Mouse (Mus musculus): ENCODE measurements around the gene Wipf1. TPM values are rescaled to one million over a fixed set of nuclear protein-coding genes. Genes with fewer than 3 reads are reported as not detected.

Gene Wipf1
- polyA plus RNA-seq, 1 experiment from 2014 or later, result 2.4 TPM

DNA sequence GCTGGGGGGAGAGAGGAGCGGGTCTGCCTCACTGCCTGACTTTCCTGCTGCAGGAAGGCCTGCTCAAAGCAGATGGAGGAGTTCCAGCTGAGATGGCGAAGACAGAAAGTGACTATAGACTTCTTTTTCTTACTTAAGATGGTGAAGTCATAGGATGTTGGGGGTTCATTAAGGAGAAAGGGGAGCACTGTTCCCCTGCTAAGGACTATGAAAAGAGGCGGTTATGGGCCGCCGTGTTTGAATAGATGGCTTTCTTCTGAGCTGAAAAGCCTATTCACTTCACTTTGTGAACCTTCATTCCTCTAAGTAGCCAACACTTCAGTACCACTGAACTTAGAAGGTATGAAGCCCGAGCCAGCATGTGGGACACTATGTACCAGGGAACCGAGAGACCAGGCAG, 109.8 kb downstream of the Wipf1 start:
- Histone ChIP-seq H3K27me3 (replicated peaks) (no peaks in the 10 kb centered on the region), H3K4me3 (replicated peaks) (no peak overlapping the region), H3K9me3 (replicated peaks) (no peaks in the 10 kb centered on the region), H3K27ac (replicated peaks) (no peak overlapping the region), H3K36me3 (no peaks in the 10 kb centered on the region), H3K9ac (replicated peaks) (no peak overlapping the region), H3K4me2 (no peak overlapping the region), H3K4me1 (no peaks in the 10 kb centered on the region)
- 34% methylated on average over 7 of the region's 7 CpGs for WGBS
- ATAC-seq (ENCODE audit: low FRiP score), result no peak

DNA sequence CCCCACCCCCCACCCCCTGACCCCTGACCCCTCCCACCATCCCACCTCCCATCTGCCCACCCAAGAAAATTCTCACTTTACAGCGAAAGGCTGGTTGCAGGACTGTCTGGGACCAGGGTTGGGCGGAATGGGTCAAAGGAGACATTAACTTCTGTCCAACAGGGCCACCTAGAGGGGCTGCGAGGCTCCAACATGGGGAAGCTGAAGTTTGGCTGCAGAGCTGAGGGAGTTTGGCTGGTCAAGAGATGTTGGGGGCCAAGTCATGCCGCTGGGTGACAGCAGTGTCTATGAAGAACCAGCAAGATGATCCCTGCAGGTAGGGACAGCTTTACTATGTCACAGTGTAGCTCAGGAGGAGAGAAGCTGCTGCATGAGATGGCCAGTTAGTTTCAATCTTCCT, 110.2 kb downstream of the Wipf1 start:
- WGBS, result 45% methylated on average over 4 of the region's 4 CpGs
- Histone ChIP-seq H3K4me2 (no peak overlapping the region), H3K9ac (replicated peaks) (no peak overlapping the region), H3K36me3 (no peaks in the 10 kb centered on the region), H3K9me3 (replicated peaks) (no peaks in the 10 kb centered on the region), H3K4me3 (replicated peaks) (no peak overlapping the region), H3K27me3 (replicated peaks) (no peaks in the 10 kb centered on the region), H3K27ac (replicated peaks) (no peak overlapping the region), H3K4me1 (no peaks in the 10 kb centered on the region)
- no peak for ATAC-seq (ENCODE audit: low FRiP score)

DNA sequence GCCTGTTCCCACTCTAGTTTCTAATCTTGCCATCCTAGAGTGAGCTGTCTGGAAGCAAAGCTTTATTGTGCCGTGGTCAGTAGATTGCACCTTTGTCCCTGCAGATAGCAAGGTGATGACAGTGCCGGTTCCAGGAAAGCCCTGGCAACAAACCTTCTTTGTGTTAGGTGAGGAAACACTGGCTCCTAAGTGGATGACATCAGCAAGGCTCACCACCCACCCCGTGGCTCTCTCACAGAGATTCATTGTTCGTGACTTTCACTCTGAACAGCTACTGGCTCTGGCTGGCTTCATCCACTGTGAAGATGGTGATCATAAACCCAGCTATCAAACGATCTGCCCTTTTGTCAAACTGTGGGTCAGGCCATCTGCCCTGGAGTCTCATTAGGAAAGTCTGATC, 113.6 kb downstream of the Wipf1 start:
- Histone ChIP-seq H3K9ac (replicated peaks) (no peak overlapping the region), H3K36me3 (no peaks in the 10 kb centered on the region), H3K4me1 (no peaks in the 10 kb centered on the region), H3K9me3 (replicated peaks) (no peaks in the 10 kb centered on the region), H3K4me3 (replicated peaks) (no peak overlapping the region), H3K27ac (replicated peaks) (no peak overlapping the region), H3K27me3 (replicated peaks) (no peaks in the 10 kb centered on the region), H3K4me2 (no peak overlapping the region)
- ATAC-seq (ENCODE audit: low FRiP score), result no peak
- WGBS, result 38% methylated on average over 5 of the region's 5 CpGs

DNA sequence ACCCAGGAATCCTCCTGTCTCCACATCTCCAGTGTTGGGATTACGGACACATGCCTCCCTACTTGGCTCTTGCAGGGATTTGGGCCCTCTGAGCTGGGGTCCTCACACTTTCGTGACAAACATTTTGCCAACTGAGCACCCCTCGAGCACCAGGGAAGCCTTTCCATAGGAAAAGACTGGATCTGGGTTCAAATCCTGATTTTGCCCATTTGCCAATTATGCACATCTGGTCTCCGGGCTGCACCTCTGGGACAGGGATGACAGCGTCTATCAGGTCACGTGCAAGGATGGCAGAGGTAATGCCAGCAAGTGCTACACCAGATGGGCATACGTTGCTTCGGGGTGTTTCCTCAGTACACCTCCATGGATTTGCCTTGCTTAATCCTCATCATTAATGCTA, 119.5 kb downstream of the Wipf1 start:
- Histone ChIP-seq H3K9ac (replicated peaks) (no peak overlapping the region), H3K9me3 (replicated peaks) (no peaks in the 10 kb centered on the region), H3K4me2 (no peak overlapping the region), H3K4me1 (no peaks in the 10 kb centered on the region), H3K27ac (replicated peaks) (no peak overlapping the region), H3K36me3 (no peaks in the 10 kb centered on the region), H3K4me3 (replicated peaks) (no peak overlapping the region), H3K27me3 (replicated peaks) (no peaks in the 10 kb centered on the region)
- WGBS, result 94% methylated on average over 8 of the region's 8 CpGs
- ATAC-seq (ENCODE audit: low FRiP score), result no peak

DNA sequence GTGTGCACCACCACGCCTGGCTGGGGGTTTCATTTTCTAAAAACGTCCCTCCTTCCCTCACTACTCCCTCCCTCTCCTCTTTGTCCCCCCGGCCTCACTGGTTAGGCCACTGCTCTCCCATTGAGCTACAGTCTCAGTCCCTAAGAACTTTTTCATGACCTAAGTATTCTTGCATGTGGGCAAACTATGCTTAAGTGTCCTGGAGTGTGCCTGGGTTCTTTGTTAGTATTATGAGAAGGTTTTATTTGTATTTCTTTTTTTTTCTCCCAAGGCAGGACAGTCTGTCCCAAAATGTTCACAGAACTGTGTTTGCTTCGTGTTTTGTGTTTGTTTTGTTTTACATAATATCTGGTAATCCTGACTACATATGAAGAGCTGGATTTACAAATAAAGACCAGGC, 121.9 kb downstream of the Wipf1 start:
- Histone ChIP-seq H3K4me1 (no peaks in the 10 kb centered on the region), H3K27ac (replicated peaks) (no peak overlapping the region), H3K4me2 (no peak overlapping the region), H3K4me3 (replicated peaks) (no peak overlapping the region), H3K9ac (replicated peaks) (no peak overlapping the region), H3K27me3 (replicated peaks) (no peaks in the 10 kb centered on the region), H3K9me3 (replicated peaks) (no peaks in the 10 kb centered on the region), H3K36me3 (no peaks in the 10 kb centered on the region)
- ATAC-seq (ENCODE audit: low FRiP score), result no peak
- 73% methylated on average over 4 of the region's 4 CpGs for WGBS

DNA sequence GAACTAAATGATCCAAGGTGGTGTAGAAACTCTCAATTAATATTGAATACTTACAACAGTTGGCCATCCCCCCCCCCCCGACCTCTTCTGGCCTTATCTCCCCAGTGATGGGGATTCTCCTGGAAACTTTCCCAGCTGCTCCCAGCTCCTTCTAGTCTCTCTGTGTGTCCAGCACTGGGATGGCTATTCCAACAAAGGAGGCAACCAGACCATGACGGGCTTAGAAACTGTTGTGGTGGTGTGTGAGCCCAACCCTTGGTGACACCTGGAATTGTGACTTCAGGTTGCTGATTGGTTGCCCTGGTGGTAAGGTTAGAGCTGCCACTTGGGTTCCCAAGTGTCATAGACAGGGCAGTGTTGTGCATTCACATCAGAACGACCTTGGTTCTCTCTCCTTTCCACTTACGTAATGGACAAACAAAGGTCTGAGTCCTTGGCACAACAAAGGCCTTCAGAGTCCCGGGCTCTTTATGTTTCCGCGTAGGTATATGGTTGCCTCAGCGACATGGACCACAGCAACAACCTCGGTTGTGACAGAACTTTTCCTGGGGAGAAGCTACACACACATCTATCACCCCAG, 123.1 kb downstream of the Wipf1 start:
- no peak for ATAC-seq (ENCODE audit: low FRiP score)
- Histone ChIP-seq H3K27ac (replicated peaks) (no peak overlapping the region), H3K9ac (replicated peaks) (no peak overlapping the region), H3K27me3 (replicated peaks) (no peaks in the 10 kb centered on the region), H3K4me1 (no peaks in the 10 kb centered on the region), H3K36me3 (no peaks in the 10 kb centered on the region), H3K4me3 (replicated peaks) (no peak overlapping the region), H3K4me2 (no peak overlapping the region), H3K9me3 (replicated peaks) (no peaks in the 10 kb centered on the region)
- 87% methylated on average over 9 of the region's 9 CpGs for WGBS

DNA sequence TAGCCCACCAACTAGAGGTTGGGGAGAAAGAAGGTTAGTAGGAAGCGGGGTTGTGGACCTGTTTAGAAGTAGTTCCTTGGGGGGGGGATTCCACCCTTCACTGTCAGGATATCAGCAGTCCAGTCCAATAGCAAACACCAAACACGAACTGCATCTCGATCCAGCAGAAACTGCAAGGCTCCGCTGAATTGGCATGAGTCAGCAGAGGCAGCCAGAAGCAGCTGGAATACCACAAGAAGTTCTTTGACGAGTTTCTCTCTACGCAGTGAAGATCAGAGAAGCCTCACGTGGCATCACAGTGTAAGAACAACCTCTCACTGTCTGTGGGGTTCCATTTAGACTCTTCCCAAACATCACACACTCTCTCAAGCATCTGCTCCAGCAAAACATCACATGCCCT, 124.6 kb downstream of the Wipf1 start:
- Histone ChIP-seq H3K4me2 (no peak overlapping the region), H3K27me3 (replicated peaks) (no peaks in the 10 kb centered on the region), H3K9ac (replicated peaks) (no peak overlapping the region), H3K36me3 (no peaks in the 10 kb centered on the region), H3K27ac (replicated peaks) (no peak overlapping the region), H3K4me3 (replicated peaks) (no peak overlapping the region), H3K9me3 (replicated peaks) (no peaks in the 10 kb centered on the region), H3K4me1 (no peaks in the 10 kb centered on the region)
- 90% methylated on average over 7 of the region's 7 CpGs for WGBS
- no peak for ATAC-seq (ENCODE audit: low FRiP score)

DNA sequence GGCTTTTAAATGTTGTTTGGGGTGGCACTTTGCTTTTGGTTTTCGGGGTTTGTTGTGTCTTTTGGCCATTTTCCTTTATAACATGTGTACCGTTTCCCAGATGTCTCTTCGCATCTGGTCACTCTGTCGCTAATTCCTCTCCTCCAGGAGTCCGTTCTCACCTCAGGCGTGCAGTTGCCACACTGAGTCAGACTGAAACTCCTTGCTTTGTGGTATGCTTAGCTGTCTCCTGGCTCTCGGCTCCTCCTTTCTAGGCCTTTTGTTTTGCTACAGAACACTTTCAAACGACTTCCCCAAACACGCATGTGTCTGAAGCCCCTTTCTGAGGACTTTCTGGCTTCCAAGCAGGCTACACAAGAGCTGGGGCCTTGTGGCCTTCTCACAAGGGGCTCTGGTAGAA, 125.1 kb downstream of the Wipf1 start:
- Histone ChIP-seq H3K36me3 (no peaks in the 10 kb centered on the region), H3K9me3 (replicated peaks) (no peaks in the 10 kb centered on the region), H3K9ac (replicated peaks) (no peak overlapping the region), H3K4me1 (no peaks in the 10 kb centered on the region), H3K4me2 (no peak overlapping the region), H3K4me3 (replicated peaks) (no peak overlapping the region), H3K27ac (replicated peaks) (no peak overlapping the region), H3K27me3 (replicated peaks) (no peaks in the 10 kb centered on the region)
- ATAC-seq (ENCODE audit: low FRiP score), result no peak
- WGBS, result 89% methylated on average over 9 of the region's 9 CpGs

DNA sequence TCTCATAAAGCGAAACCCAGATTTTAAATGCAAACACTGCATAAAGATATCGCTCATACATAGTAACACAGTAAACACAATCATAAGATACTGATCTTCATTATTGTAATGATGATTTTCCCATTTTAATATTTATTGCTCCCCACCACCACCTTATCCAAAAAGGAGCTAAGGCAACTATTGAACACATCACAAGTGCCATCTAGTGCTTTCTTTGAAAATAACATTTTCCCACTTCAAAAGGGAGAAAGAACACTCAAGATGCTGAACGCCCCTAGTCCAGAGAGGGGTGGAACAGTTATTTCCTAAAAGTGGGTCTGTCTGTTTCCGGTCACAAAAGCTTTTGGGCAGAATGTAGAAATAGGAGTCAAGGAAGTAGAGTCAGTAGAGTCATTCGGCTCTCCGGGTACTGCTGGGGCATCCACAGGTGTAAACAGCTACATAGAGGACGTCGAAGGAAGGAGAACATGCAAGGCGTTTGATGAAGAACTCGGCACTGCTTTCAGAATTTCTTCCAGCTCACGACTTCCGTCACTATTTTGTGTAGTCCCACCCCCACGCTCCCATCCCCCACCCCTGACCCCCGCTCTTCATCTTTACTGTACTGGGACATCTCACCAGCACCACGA, 126.0 kb downstream of the Wipf1 start:
- Histone ChIP-seq H3K4me1 (no peaks in the 10 kb centered on the region), H3K36me3 (no peaks in the 10 kb centered on the region), H3K9me3 (replicated peaks) (no peaks in the 10 kb centered on the region), H3K4me2 (no peak overlapping the region), H3K4me3 (replicated peaks) (no peak overlapping the region), H3K27ac (replicated peaks) (no peak overlapping the region), H3K27me3 (replicated peaks) (no peaks in the 10 kb centered on the region), H3K9ac (replicated peaks) (no peak overlapping the region)
- ATAC-seq (ENCODE audit: low FRiP score), result no peak
- 82% methylated on average over 15 of the region's 15 CpGs for WGBS

DNA sequence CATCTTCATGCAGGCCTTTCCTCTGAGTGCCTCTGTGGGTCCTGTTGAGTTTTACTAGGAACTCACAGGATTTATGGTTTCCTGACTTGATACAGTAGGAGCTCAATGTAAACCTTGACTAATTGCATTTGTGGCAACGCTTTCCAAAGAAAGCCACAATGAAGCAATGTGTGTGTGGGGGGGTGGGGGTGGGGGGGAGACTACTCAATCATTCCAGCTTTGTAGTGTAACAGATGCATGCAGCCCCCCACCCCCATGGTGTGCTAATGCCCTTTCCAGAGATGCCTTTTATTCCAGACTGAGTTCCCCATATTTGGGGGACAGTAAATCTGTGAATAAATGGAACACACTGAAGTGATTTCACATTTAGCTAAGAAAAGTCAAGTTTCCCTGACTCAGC, 127.8 kb downstream of the Wipf1 start:
- no peak for ATAC-seq (ENCODE audit: low FRiP score)
- Histone ChIP-seq H3K4me1 (no peaks in the 10 kb centered on the region), H3K4me3 (replicated peaks) (no peak overlapping the region), H3K9me3 (replicated peaks) (no peaks in the 10 kb centered on the region), H3K4me2 (no peak overlapping the region), H3K27ac (replicated peaks) (no peak overlapping the region), H3K36me3 (no peaks in the 10 kb centered on the region), H3K27me3 (replicated peaks) (no peaks in the 10 kb centered on the region), H3K9ac (replicated peaks) (no peak overlapping the region)
- WGBS, result 4% methylated on average over 1 of the region's 1 CpGs

DNA sequence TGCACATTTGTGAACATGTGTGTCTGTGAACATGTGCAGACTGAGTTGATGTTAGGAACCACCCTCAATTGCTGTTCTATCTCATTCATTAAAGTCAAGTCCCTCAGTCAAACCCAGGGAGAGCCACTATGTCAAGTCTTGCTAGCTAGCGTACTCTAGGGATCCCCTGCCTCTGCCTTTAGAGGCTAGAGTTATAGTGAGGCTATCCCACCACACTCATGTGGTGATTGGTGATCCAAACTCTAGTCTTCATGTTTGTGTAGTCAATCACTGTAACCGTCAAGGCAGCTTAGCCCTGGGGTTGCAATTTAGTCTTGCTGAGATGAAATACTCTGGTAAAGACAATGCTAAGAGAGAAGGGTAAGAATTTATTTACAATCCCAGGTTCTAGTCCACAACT, 132.1 kb downstream of the Wipf1 start:
- ATAC-seq (ENCODE audit: low FRiP score), result no peak
- WGBS, result 92% methylated on average over 2 of the region's 2 CpGs
- Histone ChIP-seq H3K36me3 (no peaks in the 10 kb centered on the region), H3K27ac (replicated peaks) (no peak overlapping the region), H3K4me2 (no peak overlapping the region), H3K4me1 (no peaks in the 10 kb centered on the region), H3K27me3 (replicated peaks) (no peaks in the 10 kb centered on the region), H3K9me3 (replicated peaks) (no peaks in the 10 kb centered on the region), H3K9ac (replicated peaks) (no peak overlapping the region), H3K4me3 (replicated peaks) (no peak overlapping the region)

DNA sequence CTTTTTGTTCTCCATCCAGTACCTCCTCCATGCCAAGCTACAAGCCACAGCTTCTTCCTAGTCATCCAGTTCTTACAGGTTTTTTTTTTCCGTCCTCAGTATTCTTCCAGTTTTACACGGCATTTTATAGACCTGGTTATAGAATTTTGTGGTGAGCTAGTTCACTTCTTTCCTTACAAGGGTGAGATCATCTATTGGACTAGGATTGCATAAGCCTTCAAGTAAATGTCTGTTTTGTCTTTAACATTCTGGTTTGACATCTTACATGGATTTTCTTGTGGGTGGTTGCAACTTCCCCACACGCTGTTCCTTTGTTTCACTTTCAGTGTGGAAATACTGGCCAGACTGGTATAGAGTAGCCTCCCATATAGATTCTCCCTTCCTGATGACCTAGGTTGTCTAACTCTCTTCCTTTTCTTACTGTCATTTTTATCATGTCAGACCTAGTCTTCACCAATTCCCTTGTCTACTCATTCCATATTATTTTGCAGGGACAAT, 132.7 kb downstream of the Wipf1 start:
- 91% methylated on average over 3 of the region's 3 CpGs for WGBS
- no peaks in the 10 kb centered on the region for H3K36me3 ChIP-seq

More for the DNA sequence above, 132.7 kb downstream of the Wipf1 start:
- Histone ChIP-seq H3K4me1 (no peaks in the 10 kb centered on the region), H3K27me3 (replicated peaks) (no peaks in the 10 kb centered on the region), H3K4me2 (no peak overlapping the region), H3K9ac (replicated peaks) (no peak overlapping the region), H3K27ac (replicated peaks) (no peak overlapping the region), H3K9me3 (replicated peaks) (no peaks in the 10 kb centered on the region), H3K4me3 (replicated peaks) (no peak overlapping the region)
- ATAC-seq (ENCODE audit: low FRiP score), result no peak

All from neural tube, embryonic 15.5 days (tissue).